Mouse (Mus musculus): ENCODE results near the gene Vmn2r97.
"Not testable (repeated sequence)": the region's sequence is repeated elsewhere in the genome, so short reads cannot be mapped to it uniquely, and the experiment has no call there.

Vmn2r97 gene

GRCm38 (mm10) chr17:18914000-18914399 lies at the start of gene Vmn2r97:
Gene Vmn2r97 (plus strand): TSS chr17:18914300.
- not testable (repeated sequence) for DNase-seq

GRCm38 (mm10) chr17:18882436-18882835 lies 31.7 kb upstream of the Vmn2r97 start:
- DNase-seq, result not testable (repeated sequence)

GRCm38 (mm10) chr17:18889745-18890329 lies 24.3 kb upstream of the Vmn2r97 start:
- DNase-seq, result no peak

GRCm38 (mm10) chr17:18957800-18958199 lies 43.7 kb downstream of the Vmn2r97 start:
- DNase-seq, result not testable (repeated sequence)

GRCm38 (mm10) chr17:18968371-18969275 lies 54.5 kb downstream of the Vmn2r97 start:
- DNase-seq, result no peak

Measured in cerebellum, postnatal 10 days (tissue).